Mouse (Mus musculus): ENCODE measurements around the gene Upf1. TPM values are rescaled to one million over a fixed set of nuclear protein-coding genes. Genes with fewer than 3 reads are reported as not detected.

The Upf1 gene
- 10 to 100 TPM; 74.5 to 75.6 TPM for total RNA-seq (2021)
- long read RNA-seq, full-length matches to known transcripts: 97 of 156 reads
- long read RNA-seq, partial matches to known transcripts: 27 of 156 reads
- long read RNA-seq, other reads (novel, unspliced or antisense): 32 of 156 reads

DNA sequence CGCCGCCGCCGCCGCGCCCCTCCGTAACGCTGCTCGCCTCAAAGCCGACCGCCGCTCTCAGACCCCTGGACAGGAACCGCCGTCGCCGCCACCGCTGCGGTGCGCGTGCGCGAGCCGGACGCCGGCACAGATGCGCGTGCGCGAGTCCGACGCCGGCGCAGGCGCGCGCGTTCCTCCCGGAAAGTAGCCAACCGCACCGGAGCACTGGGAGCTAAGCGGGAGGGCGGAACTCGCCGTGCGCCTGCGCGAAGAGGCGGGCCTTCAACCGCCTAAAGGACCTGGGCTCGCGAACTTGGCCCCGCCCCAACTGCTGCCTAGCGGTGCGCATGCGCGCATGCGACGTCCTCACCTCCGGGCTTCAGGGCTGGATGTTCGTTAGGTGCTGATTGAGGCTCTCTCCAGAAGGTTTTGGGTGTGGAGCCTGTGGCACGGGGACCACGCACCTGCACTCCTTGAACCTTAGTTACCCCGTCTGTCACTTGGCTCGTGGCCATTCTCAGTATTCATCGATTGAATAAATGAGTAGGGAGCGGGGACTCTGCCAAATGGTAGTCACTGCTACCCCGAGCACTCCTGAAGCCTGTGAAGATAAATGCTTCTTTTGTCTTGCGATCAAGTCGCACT, at the start of gene Upf1:
TSS of gene Upf1 (minus strand) at position 85 of the 624 bp plus-strand sequence.
- DNase-seq (ENCODE audit: low spot score in 2 of 2): peak; percentile 99

DNA sequence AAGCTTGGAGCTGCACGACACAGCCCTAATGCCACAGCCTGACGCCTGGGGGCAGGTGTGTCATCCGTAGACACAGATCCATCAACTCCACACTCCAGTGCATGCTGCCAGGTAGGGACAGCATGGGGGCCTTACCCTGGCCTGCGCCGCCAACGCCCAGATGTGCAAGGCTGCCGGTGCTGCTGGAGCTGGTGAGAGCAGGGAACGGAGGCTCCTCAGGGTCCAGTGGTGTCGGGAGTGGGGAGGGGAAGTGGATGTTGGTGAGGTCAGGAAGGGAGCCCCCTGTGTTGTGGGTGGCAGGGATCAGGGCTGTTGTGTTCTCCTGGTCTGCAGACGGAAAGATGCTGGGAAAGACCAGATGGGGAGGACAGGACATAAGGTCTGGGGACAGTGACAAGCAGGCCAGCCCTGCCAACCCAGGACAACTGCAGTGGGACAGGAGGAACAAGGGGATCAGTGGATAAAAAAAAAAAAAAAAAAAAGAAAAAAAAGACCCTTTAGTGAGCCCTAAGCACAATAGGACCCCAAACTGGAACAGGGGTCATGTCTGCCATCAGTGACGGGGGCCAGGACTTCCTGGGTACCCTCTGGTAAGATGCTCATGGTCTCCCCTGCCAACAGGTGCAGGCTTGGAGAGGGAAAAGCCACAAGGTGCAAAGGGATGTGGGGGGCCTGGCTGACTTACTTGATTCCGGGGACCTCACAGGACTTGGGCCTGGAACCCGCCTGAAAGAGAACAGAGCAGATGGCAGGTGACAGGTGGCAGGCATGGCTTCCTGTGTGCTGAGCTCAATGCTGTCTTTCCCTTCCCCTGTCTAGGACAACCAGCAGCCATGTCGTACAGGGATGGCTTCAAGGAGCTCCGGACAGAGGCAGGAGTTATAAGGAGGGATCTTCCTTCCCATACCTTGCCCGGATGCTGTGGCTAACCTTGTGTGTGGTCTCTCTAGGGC, 44.8 kb upstream of the Upf1 start:
- no peak for DNase-seq (ENCODE audit: low spot score in 2 of 2)

DNA sequence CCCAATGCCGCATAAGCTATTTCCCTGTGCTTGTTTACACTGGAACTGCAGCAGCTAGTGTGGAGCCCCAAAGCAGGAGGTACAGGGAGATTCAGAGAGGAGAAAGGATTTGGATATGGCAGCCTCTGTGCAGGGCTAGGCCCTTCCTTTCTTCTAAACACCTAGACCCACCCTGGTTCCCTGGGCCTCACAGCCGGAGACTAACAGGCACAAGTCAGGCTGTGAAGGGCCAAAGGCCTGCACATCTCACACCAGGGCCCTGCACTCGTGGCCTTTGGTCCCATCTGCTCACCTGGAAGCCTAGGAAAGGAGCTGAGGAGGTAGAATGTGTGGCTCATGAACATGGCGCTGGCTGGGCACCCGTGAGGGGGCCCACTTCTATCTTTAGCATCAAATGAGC, 43.1 kb upstream of the Upf1 start:
- no peak for DNase-seq (ENCODE audit: low spot score in 2 of 2)

DNA sequence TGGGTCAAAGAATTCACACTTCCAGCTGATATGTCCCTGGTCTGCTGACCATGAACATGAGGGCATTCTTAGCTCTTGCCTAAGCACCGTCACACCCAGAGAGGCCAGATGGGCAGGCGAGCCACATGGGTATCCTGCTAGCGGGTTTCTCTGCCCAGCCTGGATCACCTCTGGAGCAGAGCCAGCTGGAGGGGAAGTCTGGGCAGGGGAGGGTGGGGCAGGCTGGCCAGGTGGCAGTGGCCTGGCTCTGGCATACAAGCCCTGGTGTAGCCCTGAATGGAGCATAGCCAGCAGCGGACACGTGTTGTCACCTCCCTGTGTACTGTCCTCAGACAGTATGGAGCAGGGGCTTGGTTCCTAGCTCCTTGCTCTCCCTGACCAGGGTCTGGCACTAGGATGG, 42.6 kb upstream of the Upf1 start:
- no peak for DNase-seq (ENCODE audit: low spot score in 2 of 2)

DNA sequence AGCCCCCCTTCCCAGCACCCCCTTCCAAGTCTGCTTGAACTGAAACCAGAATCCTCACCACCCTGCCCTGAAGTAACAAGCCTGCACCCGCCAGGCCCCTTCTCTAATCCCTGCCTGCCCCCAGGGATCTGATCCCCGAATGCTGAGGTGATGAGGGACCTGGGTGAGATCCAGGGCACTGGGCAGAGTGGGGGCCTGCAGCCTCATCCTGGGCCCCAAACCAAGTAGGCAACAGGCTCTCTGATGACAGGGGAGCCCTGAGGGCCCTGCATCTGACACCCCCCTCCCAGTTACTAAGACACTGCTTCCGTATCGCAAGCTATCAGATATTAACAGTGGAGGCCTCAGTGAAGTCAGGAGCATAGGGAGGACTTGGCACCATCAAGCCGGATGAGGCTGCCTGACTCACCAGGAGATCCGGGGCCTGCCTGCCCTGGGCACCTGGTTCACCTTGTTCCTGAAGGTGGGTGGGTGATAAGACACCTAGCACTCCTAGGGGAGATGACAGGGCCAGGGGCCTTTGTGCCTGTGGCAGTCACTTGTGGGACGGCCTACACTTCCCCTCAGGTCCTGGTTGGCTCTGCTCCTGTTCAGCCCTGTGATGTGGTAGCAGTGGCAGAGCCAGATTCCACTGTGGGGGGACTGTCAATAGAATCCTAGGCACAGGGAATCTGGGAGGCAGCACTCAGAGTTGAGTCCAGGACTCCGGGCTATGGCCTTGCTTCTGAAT, 41.4 kb upstream of the Upf1 start:
- no peak for DNase-seq (ENCODE audit: low spot score in 2 of 2)

DNA sequence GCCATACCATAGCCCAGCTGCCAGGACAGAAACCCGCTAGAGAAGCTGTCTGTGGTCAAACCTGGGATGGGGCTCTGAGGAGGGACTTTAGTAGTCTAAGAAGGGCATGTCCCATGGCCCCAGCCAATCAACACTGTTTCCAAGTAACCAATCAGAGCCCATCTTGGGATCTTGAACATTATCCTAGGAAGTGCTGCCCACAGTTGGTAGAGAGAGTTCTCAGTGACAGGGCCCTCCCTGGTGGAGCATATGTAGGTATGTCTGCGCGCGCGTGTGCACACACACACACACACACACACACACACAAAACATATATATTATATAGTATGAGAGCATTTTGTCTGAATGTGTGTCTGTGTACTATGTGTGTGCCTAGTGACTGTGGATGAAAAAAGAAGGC, 40.0 kb upstream of the Upf1 start:
- no peak for DNase-seq (ENCODE audit: low spot score in 2 of 2)

DNA sequence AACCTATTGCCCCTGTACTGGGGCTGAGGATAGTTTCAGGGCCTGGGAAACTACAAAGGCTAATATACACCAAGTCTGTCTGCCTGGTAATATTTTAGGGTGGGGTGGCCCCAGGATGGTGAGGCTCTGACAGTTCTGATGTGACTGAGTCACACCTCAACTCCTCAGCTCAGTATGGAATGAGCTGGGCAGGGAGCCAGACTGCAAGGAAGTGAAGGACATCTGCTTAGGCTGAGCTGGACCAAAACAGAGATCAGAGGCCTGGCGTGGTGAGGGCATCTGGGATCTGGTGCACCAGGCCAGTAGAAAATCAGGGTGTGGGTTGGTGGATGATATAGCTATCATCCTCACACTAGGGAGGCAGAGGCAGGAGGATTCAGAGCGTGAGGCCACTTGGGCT, 36.6 kb upstream of the Upf1 start:
- no peak for DNase-seq (ENCODE audit: low spot score in 2 of 2)

DNA sequence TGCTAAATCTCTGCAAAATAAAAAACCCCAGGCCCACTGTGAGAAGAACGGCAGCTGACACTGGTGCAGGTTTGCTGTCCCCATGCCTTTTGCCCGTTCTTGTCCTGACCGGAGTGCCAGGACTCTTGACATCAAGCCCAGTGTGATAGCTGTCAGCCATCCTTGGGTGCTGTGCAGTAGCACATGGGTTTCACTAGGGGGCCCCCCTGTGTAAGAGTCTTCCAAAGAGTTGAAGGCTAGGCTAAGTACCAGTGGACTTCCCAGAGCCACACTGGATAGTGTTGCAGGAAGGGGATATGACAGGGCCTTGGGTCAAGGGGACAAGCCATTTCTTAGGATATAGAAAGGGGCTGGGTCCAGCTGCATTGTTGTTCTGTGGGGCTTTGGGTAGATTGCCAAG, 30.2 kb upstream of the Upf1 start:
- peak in 1 of 2 experiments; percentile 82 for DNase-seq (ENCODE audit: low spot score in 2 of 2)

DNA sequence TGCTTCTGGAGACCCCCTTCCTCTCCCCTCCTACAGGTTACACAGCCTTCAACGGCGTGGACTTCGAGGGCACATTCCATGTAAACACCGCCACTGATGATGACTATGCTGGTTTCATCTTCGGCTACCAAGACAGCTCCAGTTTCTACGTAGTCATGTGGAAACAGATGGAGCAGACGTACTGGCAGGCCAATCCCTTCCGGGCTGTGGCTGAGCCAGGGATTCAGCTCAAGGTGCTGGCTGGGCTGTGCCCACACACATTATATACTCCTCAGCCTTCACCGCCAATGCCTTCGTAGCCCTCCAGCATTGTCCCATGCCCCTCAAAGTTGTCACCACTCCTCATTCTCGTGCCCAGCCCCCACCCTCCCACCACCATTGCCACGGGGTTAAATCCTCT, 27.0 kb upstream of the Upf1 start:
- DNase-seq (ENCODE audit: low spot score in 2 of 2): peak in 1 of 2 experiments; percentile 42

DNA sequence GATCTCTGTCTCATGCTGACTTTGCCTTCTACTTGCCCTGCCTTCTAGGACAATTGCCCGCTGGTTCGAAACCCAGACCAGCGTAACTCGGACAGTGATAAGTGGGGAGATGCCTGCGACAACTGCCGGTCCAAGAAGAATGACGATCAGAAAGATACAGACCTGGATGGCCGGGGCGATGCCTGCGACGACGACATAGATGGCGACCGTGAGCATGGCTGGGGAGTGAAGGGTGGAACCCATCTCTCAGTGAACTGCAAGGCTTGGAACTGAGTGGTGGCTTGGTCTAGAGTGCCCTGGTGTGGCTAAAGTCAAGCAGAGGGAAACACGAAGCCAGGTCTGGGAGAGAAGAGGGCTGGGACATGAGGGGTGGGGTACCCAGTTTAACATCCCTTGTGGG, 24.0 kb upstream of the Upf1 start:
- no peak for DNase-seq (ENCODE audit: low spot score in 2 of 2)

DNA sequence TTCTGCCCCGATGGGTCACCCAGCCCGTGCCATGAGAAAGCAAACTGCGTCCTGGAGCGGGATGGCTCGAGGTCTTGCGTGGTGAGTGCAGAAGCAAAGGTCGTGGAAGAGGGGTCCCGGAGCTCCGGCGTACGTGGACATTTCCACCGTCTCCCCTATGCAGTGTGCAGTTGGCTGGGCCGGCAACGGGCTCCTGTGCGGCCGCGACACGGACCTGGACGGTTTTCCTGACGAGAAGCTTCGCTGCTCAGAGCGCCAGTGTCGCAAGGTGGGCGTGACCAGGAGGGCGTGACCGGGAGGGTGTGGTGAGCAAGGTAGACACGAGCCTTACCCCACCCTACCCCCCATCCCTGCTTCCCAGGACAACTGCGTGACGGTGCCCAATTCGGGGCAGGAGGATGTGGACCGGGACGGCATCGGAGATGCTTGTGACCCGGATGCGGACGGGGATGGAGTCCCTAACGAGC, 23.2 kb upstream of the Upf1 start:
- no peak for DNase-seq (ENCODE audit: low spot score in 2 of 2)

DNA sequence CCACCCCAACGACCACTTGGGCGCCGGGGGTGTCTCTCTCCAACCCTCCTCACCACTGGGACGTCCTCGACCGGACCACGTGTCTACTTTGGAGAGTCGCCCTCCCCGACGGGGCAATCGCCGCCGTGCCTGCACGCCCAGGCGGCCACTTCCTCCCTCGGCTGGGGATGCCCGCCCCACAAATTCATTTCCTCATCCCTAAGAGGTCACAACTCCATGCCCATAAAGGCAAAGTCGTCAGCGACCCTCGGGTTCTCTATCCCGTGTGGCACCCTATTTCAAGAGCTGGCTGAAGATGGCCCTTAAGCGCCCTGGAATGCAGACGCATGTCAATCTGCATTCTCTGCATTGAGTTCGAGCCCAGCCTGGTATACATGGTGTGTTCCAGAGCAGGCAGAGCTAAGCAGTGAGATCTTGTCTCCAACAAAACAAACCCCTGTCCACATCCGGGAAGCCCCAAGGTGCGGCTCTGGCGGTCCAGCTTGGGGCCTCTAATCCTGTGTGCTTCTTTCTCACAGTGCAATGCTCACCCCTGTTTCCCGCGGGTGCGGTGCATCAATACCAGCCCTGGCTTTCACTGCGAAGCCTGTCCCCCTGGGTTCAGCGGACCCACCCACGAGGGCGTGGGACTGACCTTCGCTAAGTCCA, 22.3 kb upstream of the Upf1 start:
- DNase-seq (ENCODE audit: low spot score in 2 of 2): no peak

DNA sequence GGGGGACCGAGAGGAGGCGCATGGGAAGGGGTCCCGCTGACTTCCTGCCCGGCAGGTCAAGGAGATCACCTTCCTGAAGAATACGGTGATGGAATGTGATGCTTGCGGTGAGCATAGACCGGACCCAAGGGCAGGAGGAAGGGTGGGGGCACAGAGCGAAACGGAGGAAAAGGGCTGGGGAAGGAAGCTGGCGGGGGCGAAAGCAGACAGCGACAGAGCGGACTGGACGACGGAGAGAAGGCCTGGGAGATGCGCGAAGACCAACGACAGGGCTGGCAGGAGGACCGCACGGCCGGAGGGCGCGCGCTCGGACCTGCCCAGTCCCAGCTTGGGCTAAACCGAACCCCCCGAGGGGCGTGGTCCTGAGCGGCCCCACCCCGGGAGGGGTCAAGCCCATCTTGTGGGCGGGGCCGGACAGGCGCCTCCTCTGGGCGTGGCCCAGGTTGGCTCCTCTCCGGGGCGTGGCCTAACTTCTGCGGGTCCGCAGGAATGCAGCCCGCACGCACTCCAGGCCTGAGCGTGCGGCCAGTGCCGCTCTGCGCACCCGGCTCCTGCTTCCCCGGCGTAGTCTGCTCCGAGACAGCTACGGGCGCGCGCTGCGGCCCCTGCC, 21.3 kb upstream of the Upf1 start:
- peak in 1 of 2 experiments; percentile 34 for DNase-seq (ENCODE audit: low spot score in 2 of 2)

DNA sequence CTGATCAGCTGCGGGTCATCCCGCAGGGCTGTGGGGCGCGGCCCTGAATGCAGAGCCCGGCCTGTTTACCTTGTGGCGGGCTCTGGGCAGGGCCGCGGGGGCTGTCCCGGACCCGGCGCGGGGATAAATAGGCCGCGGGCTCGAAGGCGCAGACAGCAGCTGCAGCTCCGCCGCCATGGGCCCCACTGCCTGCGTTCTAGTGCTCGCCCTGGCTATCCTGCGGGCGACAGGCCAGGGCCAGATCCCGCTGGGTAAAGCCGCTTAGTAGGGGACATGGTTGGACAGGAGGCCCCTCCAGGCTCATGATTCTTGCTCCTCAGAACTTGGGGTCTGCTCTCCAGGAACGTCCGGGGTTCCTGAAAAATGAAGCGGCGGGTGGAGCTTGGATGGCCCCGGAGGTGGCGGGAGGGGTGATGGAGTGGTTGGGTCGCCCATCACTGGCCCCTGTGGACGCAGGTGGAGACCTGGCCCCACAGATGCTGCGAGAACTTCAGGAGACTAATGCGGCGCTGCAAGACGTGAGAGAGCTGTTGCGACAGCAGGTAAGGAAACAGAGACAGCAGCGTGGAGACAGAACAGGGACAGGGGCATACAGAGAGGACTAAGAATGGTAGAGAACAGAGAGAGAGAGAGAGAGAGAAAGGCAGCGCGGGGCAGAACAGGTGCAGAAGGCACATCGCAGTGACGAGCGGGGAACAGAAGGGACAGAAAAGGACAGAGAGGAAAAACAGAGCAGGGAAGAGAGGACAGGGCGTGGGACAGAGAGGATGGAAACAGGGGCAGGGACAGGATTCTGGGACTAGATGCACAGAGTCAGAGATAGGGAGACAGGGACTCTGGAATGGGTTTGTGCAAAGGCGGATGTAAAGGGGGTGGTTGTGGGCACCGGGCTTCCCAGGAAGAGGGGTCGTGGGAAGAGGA, 20.6 kb upstream of the Upf1 start, which contains the start of gene Comp:
TSS of gene Comp (plus strand) at position 162 of the 921 bp plus-strand sequence.
- DNase-seq (ENCODE audit: low spot score in 2 of 2): no peak

DNA sequence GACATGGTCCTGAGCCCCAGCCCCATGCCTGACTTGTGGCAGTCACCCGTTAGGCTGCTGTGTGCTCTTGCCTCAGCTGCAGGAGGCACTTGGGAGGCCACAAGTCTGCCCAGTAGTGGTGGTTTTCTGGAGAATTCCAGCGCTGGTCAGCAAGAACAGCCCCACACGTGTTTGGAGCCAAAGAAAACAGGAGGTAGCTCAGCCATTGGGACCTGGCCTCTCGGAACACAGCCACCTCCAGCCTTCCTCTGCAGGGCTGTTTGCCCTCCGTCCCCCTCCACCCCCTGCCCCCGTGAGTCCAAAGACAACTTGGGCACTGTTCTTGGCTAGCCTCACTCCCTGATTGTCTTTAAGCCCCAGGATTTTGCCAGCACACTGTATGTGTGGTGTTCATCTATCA, 18.9 kb upstream of the Upf1 start:
- no peak for DNase-seq (ENCODE audit: low spot score in 2 of 2)

DNA sequence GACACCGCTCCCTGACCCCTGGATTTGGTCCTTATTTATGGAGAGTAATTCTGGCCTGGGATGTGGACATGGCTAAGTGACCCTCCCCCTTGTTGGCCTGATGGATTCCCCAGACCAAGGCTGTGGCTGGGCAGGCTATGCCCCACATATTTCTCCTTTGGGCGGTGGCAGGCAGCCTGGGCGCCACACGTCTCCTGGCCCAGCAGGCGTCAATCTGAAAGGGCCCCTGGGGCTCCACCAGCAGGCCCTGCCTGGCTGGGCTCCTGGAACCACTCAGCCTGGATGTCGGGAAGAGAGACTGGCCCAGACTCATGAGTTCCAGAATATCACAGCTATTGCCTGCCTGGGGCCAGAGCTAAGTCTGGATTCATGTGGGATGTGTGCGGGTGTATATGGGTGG, 17.4 kb upstream of the Upf1 start:
- DNase-seq (ENCODE audit: low spot score in 2 of 2): no peak

DNA sequence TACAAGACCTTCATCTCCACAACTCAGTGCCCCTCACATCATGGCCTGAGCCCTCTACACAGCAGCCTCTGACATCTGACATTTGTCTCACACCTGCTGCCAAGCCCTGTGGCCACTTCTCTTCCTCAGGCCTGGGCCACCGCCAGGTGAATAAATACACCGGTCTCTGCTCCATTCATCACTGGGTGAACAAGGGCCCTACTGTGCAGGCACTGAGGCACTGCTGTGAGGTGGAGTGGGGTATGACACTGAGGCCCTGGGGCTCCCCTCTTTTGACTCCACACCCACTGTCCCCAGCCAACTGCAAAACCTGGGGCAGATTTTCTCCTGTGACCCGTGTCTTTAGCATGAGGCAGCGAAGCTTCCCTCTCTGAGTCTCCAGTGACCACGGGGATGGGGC, 13.5 kb upstream of the Upf1 start:
- no peak for DNase-seq (ENCODE audit: low spot score in 2 of 2)

DNA sequence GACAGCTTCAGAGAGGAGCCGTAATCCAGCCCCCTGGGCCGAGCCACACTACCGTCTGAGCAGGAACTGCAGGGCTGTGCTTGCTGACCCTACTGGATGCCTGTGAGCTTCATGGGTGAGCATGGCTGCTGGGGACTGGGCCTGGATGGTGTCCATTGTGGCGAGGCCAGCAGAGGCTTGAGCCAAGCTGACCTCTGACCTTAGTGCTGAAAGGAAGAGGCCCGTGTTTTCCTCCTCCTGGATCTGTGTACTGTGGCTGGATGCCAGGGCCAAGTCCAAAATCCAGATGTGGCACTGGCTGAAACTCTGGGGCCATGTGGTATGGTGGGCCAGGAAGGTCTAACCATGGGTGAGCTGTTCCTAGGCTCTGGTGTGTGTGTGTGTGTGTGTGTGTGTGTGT, 11.0 kb upstream of the Upf1 start:
- DNase-seq (ENCODE audit: low spot score in 2 of 2): no peak

DNA sequence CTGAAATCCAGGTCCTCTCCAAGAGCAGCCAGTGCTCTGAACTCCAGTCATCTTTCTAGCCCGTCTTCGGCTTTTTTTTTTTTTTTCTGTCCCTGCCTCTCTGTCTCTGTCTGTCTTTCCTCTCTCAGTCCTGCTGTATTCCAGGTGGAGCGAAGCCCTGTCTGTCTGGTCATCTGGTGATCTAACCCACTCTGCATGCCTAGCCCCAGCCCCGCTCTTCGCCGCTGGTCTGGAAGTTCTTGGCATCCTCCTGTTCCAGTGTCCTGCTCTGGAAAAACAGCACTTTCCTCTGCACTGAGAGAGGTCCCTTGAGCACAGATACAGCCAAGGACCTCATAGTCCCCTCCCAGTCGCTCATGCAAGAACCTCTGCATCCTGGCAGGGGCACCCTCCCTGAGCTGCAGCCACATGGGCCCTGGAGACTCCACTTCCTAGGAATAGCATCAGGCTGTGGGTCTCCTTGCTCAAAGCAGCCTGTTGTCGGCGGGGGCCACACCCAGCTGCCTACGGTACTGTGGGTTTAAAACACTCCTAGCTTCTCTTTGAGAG, 8.5 kb upstream of the Upf1 start:
- DNase-seq (ENCODE audit: low spot score in 2 of 2): no peak

All from layer of hippocampus, adult 18-20 months (tissue).